Mouse (Mus musculus) bone marrow macrophage, adult 2 months (primary cell): ENCODE data around the gene Gmcl1.

Experiments
- CTCF ChIP-seq: IDR thresholded peaks from 2 replicates; pipeline ENCODE4 v1.5.1; 2012; ENCODE audit warnings: low read depth, mild to moderate bottlenecking, low read length, moderate library complexity
- POLR2A ChIP-seq: IDR thresholded peaks from 2 replicates; pipeline ENCODE4 v1.6.1; 2012; ENCODE audit warnings: mild to moderate bottlenecking, low read depth, low read length, borderline replicate concordance

DNA sequence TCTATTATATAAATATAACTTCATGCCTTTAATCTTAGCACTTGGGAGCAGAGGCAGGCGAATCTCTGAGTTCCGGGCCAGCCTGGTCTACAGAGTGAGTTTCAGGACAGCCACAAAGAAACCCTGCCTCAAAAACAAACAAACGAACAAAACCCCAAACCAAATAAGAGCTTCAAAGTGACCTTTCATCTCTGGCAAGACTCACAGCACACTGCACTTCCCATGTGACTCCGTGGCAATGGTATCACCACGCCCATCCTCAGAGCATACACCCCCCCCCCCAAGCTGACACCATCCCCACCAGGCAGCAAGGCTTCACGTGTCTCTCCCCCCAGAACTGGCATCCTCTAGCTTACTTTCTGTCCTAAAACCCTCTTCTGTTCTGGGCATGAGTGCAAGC is 35.3 kb downstream of the Gmcl1 start:
- TF ChIP-seq CTCF (no peak), POLR2A (no peak)
